Mouse (Mus musculus): ENCODE measurements at regions not wholly inside any gene's neighbourhood (a gene's known extent, or its start where the extent isn't known, plus 50 kb on each side); places are given as distances from the start of the nearest gene placed in this dataset.

DNA sequence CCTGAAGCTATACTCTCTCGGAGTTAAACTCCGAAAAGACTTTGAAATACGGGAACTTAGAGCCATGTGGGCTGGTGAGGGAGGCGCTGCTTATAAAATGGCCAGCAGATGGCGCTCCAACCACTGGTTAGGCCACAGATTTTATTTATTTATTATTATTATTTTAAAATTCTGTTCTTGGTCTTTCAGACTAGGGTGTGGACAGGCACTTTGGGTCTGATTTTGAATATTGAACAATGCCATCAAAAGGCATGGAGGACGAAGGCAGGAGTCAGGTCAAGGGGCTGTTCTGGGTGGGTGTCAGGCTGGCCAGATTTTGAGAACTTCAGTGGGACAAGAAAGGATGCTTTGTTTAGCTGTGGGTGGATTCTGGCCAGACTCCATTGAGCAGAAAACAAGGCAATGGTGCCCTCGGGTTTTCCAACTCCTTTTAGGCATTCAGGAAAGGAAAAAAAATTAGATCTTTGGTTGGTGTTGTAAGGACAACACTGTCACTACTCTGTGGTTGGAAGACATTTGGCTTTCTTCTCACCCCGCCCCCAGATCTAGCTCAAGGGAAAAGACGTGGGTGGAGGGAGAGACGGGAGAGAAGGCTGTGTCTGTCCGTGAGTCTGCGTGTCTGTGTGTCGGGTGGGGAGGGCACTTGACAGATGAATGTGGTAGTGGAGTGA lies 319.5 kb downstream of the Med13l start:
- peak in 1 of 2 experiments; percentile 14 for DNase-seq (ENCODE audit: low spot score in 2 of 2)

- no peak for DNase-seq (ENCODE audit: low spot score in 2 of 2)
These were observed 320.1 kb downstream of the Med13l start for GRCm38 (mm10) chr5:118880546-118880945.

- no peak for DNase-seq (ENCODE audit: low spot score in 2 of 2)
These were observed 321.4 kb downstream of the Med13l start for GRCm38 (mm10) chr5:118881886-118882285.

GRCm38 (mm10) chr5:118888131-118888530 lies 327.7 kb downstream of the Med13l start:
- DNase-seq (ENCODE audit: low spot score in 2 of 2), result no peak

DNA sequence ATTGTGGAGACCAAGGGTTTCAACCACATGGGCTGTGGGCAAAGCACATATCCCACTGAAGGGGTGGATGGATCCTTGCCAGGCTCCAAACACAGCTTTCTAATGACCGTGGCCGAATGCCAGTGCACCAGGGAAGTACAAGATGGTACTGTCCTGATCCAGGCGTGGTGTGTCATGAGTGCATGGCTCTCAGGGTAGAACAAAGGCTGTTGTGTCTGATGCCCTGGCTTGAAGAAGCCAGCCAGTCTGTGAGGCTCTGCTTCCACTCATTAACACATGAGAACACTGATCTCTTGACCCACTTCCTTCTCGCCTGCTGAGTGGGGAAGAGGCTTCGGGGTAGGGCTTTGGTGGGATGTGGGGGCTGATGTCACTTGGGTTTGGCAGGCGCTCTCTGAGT lies 330.7 kb downstream of the Med13l start:
- no peak for DNase-seq (ENCODE audit: low spot score in 2 of 2)

DNA sequence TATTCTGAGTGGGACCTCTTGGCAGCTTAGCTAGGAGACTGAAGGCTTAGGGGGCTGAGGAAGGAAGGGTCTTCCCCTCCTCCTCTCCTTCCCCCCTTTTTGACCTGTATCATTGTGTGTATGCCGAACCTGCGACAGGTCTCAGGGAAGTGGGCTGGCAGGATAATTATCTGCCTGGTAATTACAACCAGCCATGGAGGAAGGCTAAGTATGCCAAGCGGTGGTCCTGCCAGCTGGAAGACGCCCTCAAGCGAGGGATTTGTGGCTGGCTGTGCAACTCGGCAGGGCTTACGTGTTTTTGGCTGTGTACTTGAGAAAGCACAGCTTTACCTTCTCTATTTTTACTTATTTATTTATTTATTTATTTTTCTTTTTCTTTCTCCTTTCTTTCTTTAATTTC lies 347.7 kb downstream of the Med13l start:
- DNase-seq (ENCODE audit: low spot score in 2 of 2), result no peak

- no peak for DNase-seq (ENCODE audit: low spot score in 2 of 2)
These were observed 349.3 kb downstream of the Med13l start for GRCm38 (mm10) chr5:118909756-118910155.

GRCm38 (mm10) chr5:118914191-118914750 lies 353.8 kb downstream of the Med13l start:
- DNase-seq (ENCODE audit: low spot score in 2 of 2), result no peak

- no peak for DNase-seq (ENCODE audit: low spot score in 2 of 2)
These were observed 362.9 kb downstream of the Med13l start for GRCm38 (mm10) chr5:118923357-118923756.

GRCm38 (mm10) chr5:118929037-118929436 lies 368.6 kb downstream of the Med13l start:
- DNase-seq (ENCODE audit: low spot score in 2 of 2), result no peak

GRCm38 (mm10) chr5:118929990-118930501 lies 369.6 kb downstream of the Med13l start:
- no peak for DNase-seq (ENCODE audit: low spot score in 2 of 2)

- DNase-seq (ENCODE audit: low spot score in 2 of 2), result no peak
These were observed 379.0 kb downstream of the Med13l start for GRCm38 (mm10) chr5:118939336-118940039.

- DNase-seq (ENCODE audit: low spot score in 2 of 2), result no peak
These were observed 383.8 kb downstream of the Med13l start for GRCm38 (mm10) chr5:118944256-118944655.

DNA sequence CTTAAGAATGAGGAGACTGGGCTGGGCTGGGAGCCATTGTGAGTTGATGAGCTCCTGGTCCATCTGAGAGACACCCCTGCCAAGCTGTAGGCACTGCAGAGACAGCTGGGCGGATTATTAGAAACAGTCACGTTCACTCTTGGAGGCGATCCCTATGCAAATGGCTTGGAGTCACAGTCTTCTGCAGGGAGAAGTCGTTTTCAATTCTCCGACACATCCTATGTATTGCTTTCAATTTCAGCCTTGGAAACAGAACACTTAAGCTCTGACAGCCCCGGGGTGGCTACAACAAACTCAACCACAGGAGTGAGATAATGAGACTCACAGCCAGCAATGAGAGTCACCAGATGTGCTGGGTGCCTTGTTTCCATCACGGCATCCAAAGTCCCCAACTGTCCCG lies 385.6 kb downstream of the Med13l start:
- DNase-seq (ENCODE audit: low spot score in 2 of 2), result no peak

- DNase-seq (ENCODE audit: low spot score in 2 of 2), result no peak
These were observed 386.5 kb downstream of the Med13l start for GRCm38 (mm10) chr5:118946994-118947393.

GRCm38 (mm10) chr5:118948119-118948786 lies 387.8 kb downstream of the Med13l start:
- DNase-seq (ENCODE audit: low spot score in 2 of 2), result no peak

DNA sequence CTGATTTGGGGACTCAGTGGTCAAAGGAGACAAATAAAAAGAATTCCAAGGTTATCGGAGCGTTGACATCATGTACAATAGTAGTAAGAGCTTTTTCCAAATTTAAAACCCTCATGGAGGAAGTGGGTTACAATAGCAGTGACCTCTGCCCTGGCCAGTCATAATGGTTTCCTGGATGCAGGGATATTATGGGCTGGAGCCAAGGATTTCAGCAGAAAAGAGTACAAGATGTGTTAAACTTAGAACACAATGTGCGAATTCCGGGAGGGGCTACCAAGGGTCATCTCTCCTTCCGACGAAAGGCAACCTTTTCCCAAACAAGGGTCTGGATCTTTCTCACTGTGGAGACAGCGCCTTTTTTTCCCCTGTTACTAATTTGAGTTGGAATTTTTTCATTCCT lies 390.6 kb downstream of the Med13l start:
- DNase-seq (ENCODE audit: low spot score in 2 of 2), result no peak

DNA sequence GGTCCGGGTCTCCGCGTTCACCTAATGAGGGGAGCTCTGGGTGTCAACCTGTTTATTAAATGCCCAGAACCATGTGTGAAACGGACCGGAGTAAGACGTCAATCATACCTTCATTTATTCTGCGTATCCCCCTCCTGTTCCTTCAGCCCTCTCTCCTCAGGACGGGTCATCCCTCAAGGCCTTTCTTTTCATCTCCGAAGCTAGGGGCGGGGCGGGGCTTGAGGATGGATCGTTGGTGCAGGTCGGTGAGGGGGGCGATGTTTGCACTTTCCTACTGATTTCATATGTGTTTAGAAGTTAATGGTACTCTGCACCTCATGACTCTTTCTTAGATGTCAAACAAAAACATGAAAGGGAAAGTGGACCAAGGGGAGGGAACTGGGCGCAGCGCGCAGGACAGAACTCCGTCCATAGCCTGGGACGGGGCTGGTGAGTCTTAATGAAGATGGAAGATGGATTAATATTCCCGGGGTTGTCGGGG lies 400.1 kb downstream of the Med13l start:
- no peak for DNase-seq (ENCODE audit: low spot score in 2 of 2)

- no peak for DNase-seq (ENCODE audit: low spot score in 2 of 2)
These were observed 400.6 kb downstream of the Med13l start for GRCm38 (mm10) chr5:118961091-118961490.

- no peak for DNase-seq (ENCODE audit: low spot score in 2 of 2)
These were observed 401.7 kb downstream of the Med13l start for GRCm38 (mm10) chr5:118962152-118962551.

DNA sequence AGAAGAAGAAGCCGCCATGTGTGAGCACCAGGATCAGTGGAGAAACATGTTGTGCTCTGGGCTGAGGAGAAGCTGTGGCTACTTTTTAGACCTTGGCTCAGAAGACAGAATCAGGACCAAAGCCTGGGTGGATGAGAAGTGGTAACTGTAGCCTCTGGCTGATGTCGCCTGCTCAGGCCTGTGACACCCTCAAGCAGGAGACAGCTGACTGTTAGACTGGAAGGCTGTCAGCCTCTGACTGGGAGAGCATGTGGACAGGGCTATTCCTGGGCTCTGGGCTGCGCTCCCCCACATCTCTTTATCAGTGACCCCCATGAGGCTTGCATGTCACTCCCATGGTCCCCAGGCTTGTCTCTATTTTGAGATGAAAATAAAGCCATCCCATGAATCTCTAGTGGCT lies 402.5 kb downstream of the Med13l start:
- no peak for DNase-seq (ENCODE audit: low spot score in 2 of 2)

GRCm38 (mm10) chr5:118966901-118967300 lies 406.4 kb downstream of the Med13l start:
- DNase-seq (ENCODE audit: low spot score in 2 of 2), result no peak
